Mouse (Mus musculus) midbrain, postnatal 0 days (tissue): ENCODE results near the gene Kank4. TPM values are rescaled to one million over a fixed set of nuclear protein-coding genes. Genes with fewer than 3 reads are reported as not detected.
"Not testable (repeated sequence)": the region's sequence is repeated elsewhere in the genome, so short reads cannot be mapped to it uniquely, and the experiment has no call there.

Experiments used
- ATAC-seq: fragments of 200-750 bp; cut with Nextera tagmentation; 2 replicates; pipeline ENCODE4 v1.8.0; 2017; ENCODE audit warnings: moderate number of reproducible peaks, mild to moderate bottlenecking, moderate TSS enrichment, moderate library complexity; ENCODE audit not compliant: low FRiP score
- DNase-seq: peaks from one replicate; pipeline ENCODE4 v3.0.0-alpha.2; 2015; ENCODE audit warnings: low spot score
- H3K27ac ChIP-seq: fragments of 300-500 bp; sonication (generic); 2 replicates; pipeline ENCODE4 v1.5.1; 2014; ENCODE audit warnings: low read depth, mild to moderate bottlenecking, low read length, mixed read lengths
- H3K27me3 ChIP-seq: fragments of 300-500 bp; sonication (generic); 2 replicates; pipeline ENCODE4 v1.6.1; 2014; ENCODE audit warnings: low read length, control low read depth, mixed read lengths; ENCODE audit not compliant: insufficient read depth
- H3K36me3 ChIP-seq: fragments of 300-500 bp; sonication (generic); 2 replicates; pipeline ENCODE4 v1.6.1; 2014; ENCODE audit warnings: low read length, control low read depth, mixed read lengths; ENCODE audit not compliant: insufficient read depth
- H3K4me1 ChIP-seq: fragments of 300-500 bp; sonication (generic); 2 replicates; pipeline ENCODE4 v1.6.1; 2014; ENCODE audit warnings: mild to moderate bottlenecking, control low read depth, antibody characterized with exemption, low read length, mixed read lengths; ENCODE audit not compliant: insufficient read depth
- H3K4me2 ChIP-seq: fragments of 300-500 bp; sonication (generic); 2 replicates; pipeline ENCODE4 v1.6.1; 2014; ENCODE audit warnings: low read depth, mild to moderate bottlenecking, low read length, mixed read lengths; ENCODE audit not compliant: poor library complexity, severe bottlenecking
- H3K4me3 ChIP-seq: fragments of 300-500 bp; sonication (generic); 2 replicates; pipeline ENCODE4 v1.5.1; 2014; ENCODE audit warnings: low read depth, mild to moderate bottlenecking, low read length, moderate library complexity
- H3K9ac ChIP-seq: fragments of 300-500 bp; sonication (generic); replicated peaks from 2 replicates; pipeline ENCODE4 v1.6.1; 2014; ENCODE audit warnings: mild to moderate bottlenecking, low read length, moderate library complexity, mixed read lengths; ENCODE audit not compliant: poor library complexity, severe bottlenecking
- H3K9me3 ChIP-seq: fragments of 300-500 bp; sonication (generic); 2 replicates; pipeline ENCODE4 v1.6.1; 2016; ENCODE audit warnings: low read length, control low read depth
- CTCF ChIP-seq: IDR thresholded peaks from 2 replicates; pipeline ENCODE4 v1.5.1; 2016; ENCODE audit warnings: antibody characterized with exemption, mild to moderate bottlenecking
- WGBS: fragments of 180-500 bp; shearing (Covaris S2); extraction: QIAGEN DNeasy Blood & Tissue Kit; methylation state at CpG from one replicate; pipeline ENCODE4 v1.1.7; 2014; 5-methylcytosine and 5-hydroxymethylcytosine counted together
- polyA plus RNA-seq: library from polyadenylated mRNA; unstranded; fragments of >200 nt; fragmentation: Nextera tagmentation; extraction: Ambion mirVana; gene quantifications from 2 replicates; pipeline ENCODE4 v1.2.1, GENCODE M21; 2015
- total RNA-seq: library from RNA; depleted of rRNA; stranded (reverse); fragments of >200 nt; gene quantifications from 2 replicates; pipeline ENCODE4 v1.2.3, GENCODE M21; 2014

Kank4 gene
- total and polyA plus RNA-seq, 2 experiments from 2014 or later, result 0.32 to 4.4 TPM

GRCm38 (mm10) chr4:98837715-98838505 is 20.6 kb upstream of the Kank4 start:
- H3K4me2 ChIP-seq, result no peak overlapping the region
- H3K4me3 ChIP-seq, result no peak overlapping the region
- no peaks in the 10 kb centered on the region for H3K27me3 ChIP-seq
- no peak overlapping the region for H3K9ac ChIP-seq
- H3K4me1 ChIP-seq, result no peaks in the 10 kb centered on the region
- H3K27ac ChIP-seq, result no peak overlapping the region
- ATAC-seq, result no peak
- H3K36me3 ChIP-seq, result no peaks in the 10 kb centered on the region
- no peaks in the 10 kb centered on the region for H3K9me3 ChIP-seq
- 92% methylated on average over 16 of the region's 16 CpGs for WGBS
- no peak for TF ChIP-seq CTCF
- DNase-seq, result no peak

- H3K27ac ChIP-seq, result no peak overlapping the region
- WGBS, result 62% methylated on average over 5 of the region's 5 CpGs
- H3K9ac ChIP-seq, result no peak overlapping the region
- no peak for DNase-seq
- no peaks in the 10 kb centered on the region for H3K4me1 ChIP-seq
- H3K4me2 ChIP-seq, result no peak overlapping the region
- H3K36me3 ChIP-seq, result no peaks in the 10 kb centered on the region
- ATAC-seq, result no peak
- H3K4me3 ChIP-seq, result no peak overlapping the region
- no peak for TF ChIP-seq CTCF
- H3K9me3 ChIP-seq, result no peaks in the 10 kb centered on the region
- no peaks in the 10 kb centered on the region for H3K27me3 ChIP-seq
Measured at GRCm38 (mm10) chr4:98836519-98836918, 19.2 kb upstream of the Kank4 start.

GRCm38 (mm10) chr4:98834782-98835181 is 17.4 kb upstream of the Kank4 start:
- no peaks in the 10 kb centered on the region for H3K9me3 ChIP-seq
- TF ChIP-seq CTCF, result no peak
- no peak overlapping the region for H3K4me2 ChIP-seq
- WGBS, result 53% methylated on average over 4 of the region's 4 CpGs
- H3K36me3 ChIP-seq, result no peaks in the 10 kb centered on the region
- H3K9ac ChIP-seq, result no peak overlapping the region
- H3K27me3 ChIP-seq, result no peaks in the 10 kb centered on the region
- DNase-seq, result no peak
- H3K4me3 ChIP-seq, result no peak overlapping the region
- H3K4me1 ChIP-seq, result no peaks in the 10 kb centered on the region
- no peak overlapping the region for H3K27ac ChIP-seq
- no peak for ATAC-seq

DNA sequence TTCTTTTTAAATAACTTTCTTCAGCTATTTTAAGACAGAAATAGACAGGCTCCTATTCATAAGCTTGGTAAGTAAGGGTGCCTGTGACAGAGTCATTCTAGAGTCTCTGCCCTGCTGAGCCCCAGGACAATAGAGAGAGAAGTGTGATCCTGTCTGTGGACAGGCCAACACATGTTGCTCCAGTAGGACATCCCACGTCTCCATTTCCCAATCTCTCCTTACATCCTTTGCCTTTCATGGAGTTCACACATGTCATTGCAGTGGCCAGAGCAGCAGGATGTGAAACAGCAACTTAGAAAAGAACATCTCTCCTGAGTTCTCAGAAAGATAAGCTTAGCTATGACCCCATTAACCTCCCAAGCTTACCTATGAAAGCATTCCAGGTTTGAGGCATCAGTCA is 14.4 kb upstream of the Kank4 start:
- H3K27ac ChIP-seq, result no peak overlapping the region
- no peaks in the 10 kb centered on the region for H3K9me3 ChIP-seq
- ATAC-seq (no peak), DNase-seq (no peak)
- H3K4me1 ChIP-seq, result no peaks in the 10 kb centered on the region
- H3K36me3 ChIP-seq, result no peaks in the 10 kb centered on the region
- no peak overlapping the region for H3K4me3 ChIP-seq
- TF ChIP-seq CTCF, result no peak
- no peaks in the 10 kb centered on the region for H3K27me3 ChIP-seq
- no peak overlapping the region for H3K4me2 ChIP-seq
- WGBS, result 70% methylated on average over 1 of the region's 1 CpGs
- H3K9ac ChIP-seq, result no peak overlapping the region

DNA sequence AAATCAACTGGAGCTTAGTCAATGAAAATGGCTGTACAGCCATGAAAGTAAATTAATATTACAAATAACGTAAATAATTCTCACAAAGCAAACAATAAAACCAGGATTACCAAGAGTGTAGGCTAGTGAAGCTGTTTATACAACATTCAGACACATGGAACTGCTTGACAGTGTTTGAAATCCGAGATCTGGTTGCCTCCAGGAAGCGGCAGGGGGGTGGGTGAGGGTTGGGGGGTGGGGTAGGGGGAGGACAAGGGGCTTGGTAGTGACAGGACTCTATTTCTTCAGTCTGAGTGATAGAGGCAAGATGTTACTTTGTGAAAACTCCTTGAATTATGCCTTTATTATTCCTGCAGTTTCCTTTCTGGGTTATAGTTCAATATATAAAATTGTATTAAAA is 9.4 kb upstream of the Kank4 start:
- H3K36me3 ChIP-seq, result no peaks in the 10 kb centered on the region
- no peak overlapping the region for H3K4me2 ChIP-seq
- H3K9me3 ChIP-seq, result no peaks in the 10 kb centered on the region
- no peak for TF ChIP-seq CTCF
- DNase-seq, result no peak
- H3K4me3 ChIP-seq, result no peak overlapping the region
- H3K27me3 ChIP-seq, result no peaks in the 10 kb centered on the region
- H3K4me1 ChIP-seq, result no peaks in the 10 kb centered on the region
- no peak for ATAC-seq
- H3K9ac ChIP-seq, result no peak overlapping the region
- no peak overlapping the region for H3K27ac ChIP-seq
- 45% methylated on average over 3 of the region's 3 CpGs for WGBS

- not testable (repeated sequence) for H3K27me3 ChIP-seq, H3K9me3 ChIP-seq, H3K27ac ChIP-seq, DNase-seq, H3K4me2 ChIP-seq, H3K9ac ChIP-seq, H3K4me3 ChIP-seq, H3K36me3 ChIP-seq, ATAC-seq, H3K4me1 ChIP-seq
- WGBS, result 82% methylated on average over 1 of the region's 1 CpGs
Measured at GRCm38 (mm10) chr4:98823740-98824139, 6.4 kb upstream of the Kank4 start, which contains the start of gene I0C0044D17Rik. I0C0044D17Rik (minus strand) TSS chr4:98823840.
